Mouse (Mus musculus) heart, postnatal 0 days (tissue): ENCODE data around the gene Pdzd2. TPM values are rescaled to one million over a fixed set of nuclear protein-coding genes. Genes with fewer than 3 reads are reported as not detected.

Source experiments
- ATAC-seq: fragments of 200-750 bp; cut with Nextera tagmentation; 2 replicates; pipeline ENCODE4 v1.8.0; 2017; ENCODE audit warnings: low read depth, moderate number of reproducible peaks, moderate library complexity; ENCODE audit not compliant: insufficient read depth
- DNase-seq: peaks from one replicate; pipeline ENCODE4 v3.0.0-alpha.2; 2016; ENCODE audit warnings: low spot score
- H3K27ac ChIP-seq: fragments of 300-500 bp; sonication (generic); 2 replicates; pipeline ENCODE4 v1.5.1; 2014; ENCODE audit warnings: low read depth, mild to moderate bottlenecking
- H3K27me3 ChIP-seq: fragments of 300-500 bp; sonication (generic); 2 replicates; pipeline ENCODE4 v1.6.1; 2014; ENCODE audit warnings: low read length, mixed read lengths; ENCODE audit not compliant: control insufficient read depth, insufficient read depth
- H3K36me3 ChIP-seq: fragments of 300-500 bp; sonication (generic); replicated peaks from 2 replicates; pipeline ENCODE4 v1.6.1; 2014; ENCODE audit warnings: low read length, mixed read lengths; ENCODE audit not compliant: control insufficient read depth, insufficient read depth
- H3K4me1 ChIP-seq: fragments of 300-500 bp; sonication (generic); 2 replicates; pipeline ENCODE4 v1.6.1; 2014; ENCODE audit warnings: antibody characterized with exemption; ENCODE audit not compliant: control insufficient read depth, insufficient read depth
- H3K4me2 ChIP-seq: fragments of 300-500 bp; sonication (generic); 2 replicates; pipeline ENCODE4 v1.6.1; 2014; ENCODE audit warnings: low read depth, mild to moderate bottlenecking, low read length, moderate library complexity
- H3K4me3 ChIP-seq: fragments of 300-500 bp; sonication (generic); 2 replicates; pipeline ENCODE4 v1.5.1; 2014; ENCODE audit warnings: low read depth, low read length
- H3K9ac ChIP-seq: fragments of 300-500 bp; sonication (generic); replicated peaks from 2 replicates; pipeline ENCODE4 v1.6.1; 2014; ENCODE audit warnings: low read depth, low read length, mixed read lengths
- H3K9me3 ChIP-seq: fragments of 300-500 bp; sonication (generic); replicated peaks from 2 replicates; pipeline ENCODE4 v1.6.1; 2016; ENCODE audit warnings: low read length; ENCODE audit not compliant: control insufficient read depth
- CTCF ChIP-seq: IDR thresholded peaks from 2 replicates; pipeline ENCODE4 v1.5.1; 2016; ENCODE audit warnings: antibody characterized with exemption, control low read depth, low read depth
- EP300 ChIP-seq: IDR thresholded peaks from 2 replicates; pipeline ENCODE4 v1.6.1; 2016; ENCODE audit warnings: antibody characterized with exemption, low read depth
- WGBS: fragments of 180-500 bp; shearing (Covaris S2); extraction: QIAGEN DNeasy Blood & Tissue Kit; methylation state at CpG from one replicate; pipeline ENCODE4 v1.1.7; 2014; 5-methylcytosine and 5-hydroxymethylcytosine counted together
- polyA plus RNA-seq: library from polyadenylated mRNA; unstranded; fragments of >200 nt; fragmentation: Nextera tagmentation; extraction: Ambion mirVana; gene quantifications from 2 replicates; pipeline ENCODE4 v1.2.1, GENCODE M21; 2015
- total RNA-seq: library from RNA; depleted of rRNA; stranded (reverse); fragments of >200 nt; gene quantifications from 2 replicates; pipeline ENCODE4 v1.2.3, GENCODE M21; 2014; ENCODE audit warnings: low replicate concordance

Gene Pdzd2
- total and polyA plus RNA-seq, 2 experiments from 2014 or later = 36.1 to 86.0 TPM

GRCm38 (mm10) chr15:12680750-12681149, 59.0 kb downstream of the Pdzd2 start:
- ATAC-seq = no peak
- no peak overlapping the region for H3K27ac ChIP-seq
- TF ChIP-seq CTCF (no peak), EP300 (no peak)
- no peaks in the 10 kb centered on the region for H3K9me3 ChIP-seq
- no peak for DNase-seq
- peaks cover 10% of the 10 kb centered on the region; the same call in 1 of the 2 replicates for H3K4me1 ChIP-seq
- H3K36me3 ChIP-seq = 0 out of 2 replicates have a peak, but pooled peaks cover 10% of the 10 kb centered on the region
- H3K9ac ChIP-seq = no peak overlapping the region
- H3K4me2 ChIP-seq = no peak overlapping the region
- no peaks in the 10 kb centered on the region for H3K27me3 ChIP-seq
- no peak overlapping the region for H3K4me3 ChIP-seq
- WGBS = 65% methylated on average over 7 of the region's 7 CpGs

- Histone ChIP-seq H3K27ac (no peak overlapping the region), H3K9ac (no peak overlapping the region), H3K9me3 (no peaks in the 10 kb centered on the region), H3K4me1 (peaks cover 10% of the 10 kb centered on the region; the same call in 1 of the 2 replicates), H3K27me3 (no peaks in the 10 kb centered on the region), H3K36me3 (0 out of 2 replicates have a peak, but pooled peaks cover 10% of the 10 kb centered on the region), H3K4me2 (no peak overlapping the region), H3K4me3 (no peak overlapping the region)
- DNase-seq (no peak), ATAC-seq (no peak)
- 83% methylated on average over 6 of the region's 6 CpGs for WGBS
- TF ChIP-seq CTCF (no peak), EP300 (no peak)
These were observed 59.7 kb downstream of the Pdzd2 start for GRCm38 (mm10) chr15:12679996-12680395.

GRCm38 (mm10) chr15:12678540-12679112, 61.1 kb downstream of the Pdzd2 start:
- 17% methylated on average over 2 of the region's 2 CpGs for WGBS
- no peak for DNase-seq
- H3K27ac ChIP-seq = no peak overlapping the region
- no peak overlapping the region for H3K9ac ChIP-seq
- TF ChIP-seq CTCF (no peak), EP300 (no peak)
- H3K4me2 ChIP-seq = no peak overlapping the region
- 0 out of 2 replicates have a peak, but pooled peaks cover 5% of the 10 kb centered on the region for H3K36me3 ChIP-seq
- no peaks in the 10 kb centered on the region for H3K9me3 ChIP-seq
- H3K4me1 ChIP-seq = peaks cover 10% of the 10 kb centered on the region; the same call in 1 of the 2 replicates
- no peak overlapping the region for H3K4me3 ChIP-seq
- ATAC-seq = no peak
- no peaks in the 10 kb centered on the region for H3K27me3 ChIP-seq

- Histone ChIP-seq H3K9me3 (no peaks in the 10 kb centered on the region), H3K36me3 (0 out of 2 replicates have a peak, but pooled peaks cover 5% of the 10 kb centered on the region), H3K4me3 (no peak overlapping the region), H3K27ac (no peak overlapping the region), H3K4me1 (peaks cover 7% of the 10 kb centered on the region; the same call in 1 of the 2 replicates), H3K27me3 (no peaks in the 10 kb centered on the region), H3K9ac (no peak overlapping the region), H3K4me2 (no peak overlapping the region)
- TF ChIP-seq CTCF (no peak), EP300 (no peak)
- DNase-seq (no peak), ATAC-seq (no peak)
- WGBS = 84% methylated on average over 3 of the region's 3 CpGs
These were observed 64.4 kb downstream of the Pdzd2 start for GRCm38 (mm10) chr15:12675366-12675765.

GRCm38 (mm10) chr15:12674026-12674425, 65.7 kb downstream of the Pdzd2 start:
- H3K36me3 ChIP-seq = 0 out of 2 replicates have a peak, but pooled peaks cover 5% of the 10 kb centered on the region
- no peak overlapping the region for H3K4me3 ChIP-seq
- H3K4me2 ChIP-seq = no peak overlapping the region
- no peaks in the 10 kb centered on the region for H3K9me3 ChIP-seq
- H3K27ac ChIP-seq = no peak overlapping the region
- no peak for TF ChIP-seq EP300
- TF ChIP-seq CTCF = no peak
- no peak for ATAC-seq
- DNase-seq = no peak
- H3K9ac ChIP-seq = no peak overlapping the region
- WGBS = 81% methylated on average over 5 of the region's 5 CpGs
- peaks cover 3% of the 10 kb centered on the region; the same call in 1 of the 2 replicates for H3K4me1 ChIP-seq
- H3K27me3 ChIP-seq = no peaks in the 10 kb centered on the region
